Comparison of ENCODE assay signal across 12 mouse cellular contexts in genomic region chr11:45396009-45396408, GRCm38 (mm10).
DNase-seq lines count a peak whose midpoint lies in the region; ATAC-seq and TF ChIP-seq lines count a peak whose summit lies in the region.
"Had no signal": no experiment of that assay in that cellular context is flagged by ENCODE, and none has a peak within 500 bp of the region (broad histone marks: within the 10 kb centered on the region; RNA-seq: fewer than 3 reads in every experiment).

No protein-coding gene starts in this region.

- 17% methylated on average over 3 of the region's 3 CpGs for WGBS in heart, embryonic 15.5 days
- 19% methylated on average over 3 of the region's 3 CpGs for WGBS in lung, postnatal 0 days
- 16% methylated on average over 3 of the region's 3 CpGs for WGBS in lung, adult 2 months
- WGBS in forebrain, embryonic 16.5 days = 2% methylated on average over 3 of the region's 3 CpGs
- WGBS in midbrain, postnatal 0 days = 21% methylated on average over 3 of the region's 3 CpGs

- no peak for DNase-seq in heart, adult 18-20 months
- peak; percentile 11 for DNase-seq in lung, postnatal 0 days (ENCODE audit: low spot score)
- DNase-seq in lung, adult 2 months = no peak
- DNase-seq in midbrain, postnatal 0 days (ENCODE audit: low spot score) = peak; percentile 57
- DNase-seq in natural killer cell, adult 2 months (ENCODE audit: low spot score in 2 of 2) = no peak
- no peak for DNase-seq in urinary bladder, postnatal 14 days (ENCODE audit: low spot score)
- DNase-seq: cerebellum, postnatal 25 days; right cerebral cortex, postnatal 25 days had no signal

- no peaks in the 10 kb centered on the region; the same call in 1 of the 2 replicates for H3K4me1 ChIP-seq in heart, embryonic 15.5 days (replicated peaks)
- no peaks in the 10 kb centered on the region for H3K4me1 ChIP-seq in lung, postnatal 0 days (ENCODE audit: insufficient read depth, low read depth, low read length)
- no peaks in the 10 kb centered on the region for H3K4me1 ChIP-seq in lung, adult 2 months (ENCODE audit: control insufficient read depth, insufficient read depth, low read length)
- peaks cover 13% of the 10 kb centered on the region for H3K4me1 ChIP-seq in forebrain, embryonic 16.5 days (replicated peaks; ENCODE audit: control insufficient read depth, insufficient read depth, low read length)
- H3K4me1 ChIP-seq in midbrain, postnatal 0 days (ENCODE audit: insufficient read depth, low read length) = no peaks in the 10 kb centered on the region

- no peak for TF ChIP-seq CTCF in lung, postnatal 0 days (IDR thresholded peaks at IDR 0.05)
- TF ChIP-seq CTCF in lung, adult 2 months (IDR thresholded peaks at IDR 0.05; ENCODE audit: insufficient read depth, low read length) = no peak
- TF ChIP-seq CTCF in midbrain, postnatal 0 days (IDR thresholded peaks at IDR 0.05) = no peak

- ATAC-seq in heart, embryonic 15.5 days (replicated peaks; ENCODE audit: insufficient number of reproducible peaks, insufficient read depth, low FRiP score, low read depth) = 0 out of 2 replicates have a peak, but pooled peaks have one; percentile 27
- ATAC-seq in lung, postnatal 0 days = peak; percentile 25; the same call in 1 of the 2 replicates
- ATAC-seq in forebrain, embryonic 16.5 days = peak; percentile 79
- 0 out of 2 replicates have a peak, but pooled peaks have one; percentile 34 for ATAC-seq in midbrain, postnatal 0 days (ENCODE audit: low FRiP score)

- H3K4me3 ChIP-seq in heart, embryonic 15.5 days = no peak overlapping the region
- H3K4me3 ChIP-seq in lung, postnatal 0 days (ENCODE audit: low read depth, low read length) = no peak overlapping the region
- H3K4me3 ChIP-seq in lung, adult 2 months (replicated peaks; ENCODE audit: extremely low read depth, low read depth, low read length) = no peak overlapping the region
- no peak overlapping the region for H3K4me3 ChIP-seq in forebrain, embryonic 16.5 days (replicated peaks; ENCODE audit: low read length)
- H3K4me3 ChIP-seq in midbrain, postnatal 0 days (ENCODE audit: low read depth, low read length) = no peak overlapping the region
- H3K4me3 ChIP-seq: limb, embryonic 15.5 days had no signal

- H3K27me3 ChIP-seq in heart, embryonic 15.5 days = no peaks in the 10 kb centered on the region
- no peaks in the 10 kb centered on the region for H3K27me3 ChIP-seq in lung, postnatal 0 days (replicated peaks; ENCODE audit: insufficient read depth, low read length)
- H3K27me3 ChIP-seq in forebrain, embryonic 16.5 days (replicated peaks; ENCODE audit: control insufficient read depth, insufficient read depth, low read length) = no peaks in the 10 kb centered on the region
- H3K27me3 ChIP-seq in midbrain, postnatal 0 days (ENCODE audit: insufficient read depth, low read length) = no peaks in the 10 kb centered on the region
- H3K27me3 ChIP-seq: limb, embryonic 15.5 days had no signal

- H3K9me3 ChIP-seq in heart, embryonic 15.5 days (replicated peaks) = no peaks in the 10 kb centered on the region
- no peaks in the 10 kb centered on the region for H3K9me3 ChIP-seq in lung, postnatal 0 days (ENCODE audit: low read length)
- no peaks in the 10 kb centered on the region for H3K9me3 ChIP-seq in forebrain, embryonic 16.5 days (ENCODE audit: control insufficient read depth, low read length)
- H3K9me3 ChIP-seq in midbrain, postnatal 0 days (ENCODE audit: low read length) = no peaks in the 10 kb centered on the region
- H3K9me3 ChIP-seq: limb, embryonic 15.5 days had no signal

- TF ChIP-seq EP300 in lung, postnatal 0 days (IDR thresholded peaks at IDR 0.05) = no peak

- TF ChIP-seq POLR2A in lung, adult 2 months (IDR thresholded peaks at IDR 0.05; ENCODE audit: borderline replicate concordance, extremely low read depth, low read depth, low read length) = no peak

- H3K9ac ChIP-seq in heart, embryonic 15.5 days = no peak overlapping the region
- no peak overlapping the region for H3K9ac ChIP-seq in lung, postnatal 0 days (replicated peaks; ENCODE audit: low read depth)
- H3K9ac ChIP-seq in forebrain, embryonic 16.5 days (replicated peaks; ENCODE audit: low read depth, low read length) = no peak overlapping the region
- no peak overlapping the region for H3K9ac ChIP-seq in midbrain, postnatal 0 days (replicated peaks; ENCODE audit: low read length, poor library complexity, severe bottlenecking)
- H3K9ac ChIP-seq: limb, embryonic 15.5 days had no signal

- H3K27ac ChIP-seq in heart, embryonic 15.5 days = no peak overlapping the region
- no peak overlapping the region for H3K27ac ChIP-seq in lung, postnatal 0 days (ENCODE audit: low read length)
- H3K27ac ChIP-seq in forebrain, embryonic 16.5 days (ENCODE audit: low read length) = no peak overlapping the region
- H3K27ac ChIP-seq in midbrain, postnatal 0 days (ENCODE audit: low read depth, low read length) = no peak overlapping the region
- H3K27ac ChIP-seq: limb, embryonic 15.5 days; stomach, postnatal 0 days had no signal

- no peaks in the 10 kb centered on the region for H3K36me3 ChIP-seq in heart, embryonic 15.5 days
- H3K36me3 ChIP-seq in lung, postnatal 0 days (ENCODE audit: insufficient read depth, low read length) = no peaks in the 10 kb centered on the region
- no peaks in the 10 kb centered on the region for H3K36me3 ChIP-seq in forebrain, embryonic 16.5 days (ENCODE audit: control insufficient read depth, insufficient read depth)
- no peaks in the 10 kb centered on the region for H3K36me3 ChIP-seq in midbrain, postnatal 0 days (ENCODE audit: insufficient read depth, low read length)
- H3K36me3 ChIP-seq: limb, embryonic 15.5 days had no signal

- no peak overlapping the region for H3K4me2 ChIP-seq in heart, embryonic 15.5 days
- no peak overlapping the region for H3K4me2 ChIP-seq in lung, postnatal 0 days (replicated peaks; ENCODE audit: low read depth, low read length)
- H3K4me2 ChIP-seq in forebrain, embryonic 16.5 days (ENCODE audit: low read length) = no peak overlapping the region
- H3K4me2 ChIP-seq in midbrain, postnatal 0 days (ENCODE audit: low read depth, low read length, poor library complexity, severe bottlenecking) = no peak overlapping the region
- H3K4me2 ChIP-seq: limb, embryonic 15.5 days had no signal

Comparison
In these comparisons a context has a peak if more than half of its experiments do, and no peak if none do; other contexts are left out.
1. DNase-seq: peak in lung, postnatal 0 days (single experiment) and midbrain, postnatal 0 days (single experiment); none in heart, adult 18-20 months (0 of 2), lung, adult 2 months (single experiment), natural killer cell, adult 2 months (0 of 2) and urinary bladder, postnatal 14 days (single experiment).
2. ATAC-seq: peak in every context shown above with its lines; median percentile 79 in forebrain, embryonic 16.5 days; 34 in midbrain, postnatal 0 days; 27 in heart, embryonic 15.5 days; 25 in lung, postnatal 0 days.